Mouse (Mus musculus) cerebellum, postnatal 4 days (tissue): ENCODE measurements around the gene Dnajc10.

Experiments used
- DNase-seq, 2 experiments: peaks; one replicate each; pipeline ENCODE4 v3.0.0; 2022; ENCODE audit warnings: low spot score in 2 of 2, mixed read lengths in 1 of 2

The Dnajc10 gene

DNA sequence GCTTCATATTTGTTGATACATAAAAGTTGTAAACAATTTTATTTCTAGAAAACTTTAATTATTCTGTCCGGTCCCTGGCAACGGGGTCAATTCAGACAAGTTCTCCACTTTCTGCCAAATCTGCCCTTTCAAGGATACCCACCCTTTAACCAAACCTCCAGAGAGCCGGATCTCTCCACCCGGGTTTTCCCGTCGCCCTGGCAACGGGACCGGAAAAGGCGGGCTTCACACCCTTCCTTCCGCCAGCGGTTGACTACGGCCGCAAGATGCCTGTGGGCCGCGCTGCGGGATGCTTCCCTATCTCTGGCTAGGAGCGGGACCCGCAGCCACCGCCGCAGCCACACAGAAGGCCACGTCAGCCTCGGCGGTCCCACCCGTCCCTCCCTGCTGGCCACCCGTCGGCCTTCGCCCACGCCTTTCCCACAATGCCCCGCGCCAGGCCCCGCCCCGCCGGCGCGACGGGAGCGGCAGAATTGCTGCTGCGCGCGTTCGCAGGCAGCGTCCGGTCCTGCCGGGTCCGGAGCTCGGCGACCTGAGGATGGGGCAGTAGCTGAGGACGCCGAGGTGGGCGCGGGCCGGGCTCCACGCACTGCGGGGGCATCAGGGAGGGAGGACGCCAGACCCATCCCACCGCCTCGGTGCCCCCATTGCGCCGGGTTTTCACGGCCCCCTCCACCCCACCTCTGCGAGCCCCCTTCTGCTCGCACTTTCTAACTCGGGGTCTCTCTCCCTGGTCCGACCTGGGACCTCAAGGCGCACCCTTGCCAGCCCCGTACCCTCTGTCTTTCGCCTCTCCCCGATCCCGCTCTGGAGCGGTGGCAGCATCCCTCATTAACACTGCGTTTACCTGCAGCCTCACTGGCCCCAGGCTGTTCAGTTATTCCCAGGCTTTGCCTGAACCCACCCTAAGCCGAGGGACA lies at the start of gene Dnajc10:
Gene Dnajc10, plus strand, starts transcription at position 225 of the 920 bp plus-strand sequence.
- DNase-seq: peak; percentile 74 to 87

DNA sequence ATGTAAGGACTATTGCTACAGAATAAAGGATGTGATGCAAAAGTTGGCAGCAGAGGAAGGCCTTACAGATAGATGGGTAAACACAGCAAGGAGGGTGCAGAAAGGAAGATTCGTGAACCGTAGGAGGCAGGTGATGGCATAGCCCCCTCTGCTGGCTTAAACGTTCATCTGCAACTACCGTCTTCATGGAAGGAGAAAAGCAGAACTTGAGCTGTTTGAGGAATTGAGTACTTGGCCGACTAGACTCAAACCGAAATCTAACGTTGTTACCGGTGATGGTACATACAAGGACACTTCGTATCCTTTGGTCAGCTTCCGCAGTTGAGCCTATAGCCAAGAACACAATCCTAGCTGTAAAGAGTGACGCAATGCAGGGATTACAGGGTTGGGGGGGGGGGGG lies 48.4 kb upstream of the Dnajc10 start:
- DNase-seq: peak; percentile 40 to 64

DNA sequence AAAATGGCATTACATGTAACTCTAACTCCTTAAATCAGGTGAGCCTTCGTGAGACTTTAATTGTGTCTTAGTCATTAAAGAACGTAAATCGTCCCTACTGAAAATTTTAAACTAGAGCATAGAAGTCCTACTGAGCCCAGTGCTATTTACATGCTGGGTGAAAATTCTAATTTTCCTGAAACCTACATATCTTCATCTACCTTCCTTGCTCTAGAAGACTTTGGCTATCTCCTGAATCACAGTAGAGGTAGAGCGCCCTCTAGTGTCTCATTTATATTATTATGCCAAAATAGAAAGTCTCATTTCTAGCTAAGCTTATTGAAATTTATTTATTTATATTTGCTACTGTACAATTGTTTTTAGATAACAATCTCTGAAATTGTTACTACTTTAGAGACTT lies 47.2 kb upstream of the Dnajc10 start:
- no peak for DNase-seq

DNA sequence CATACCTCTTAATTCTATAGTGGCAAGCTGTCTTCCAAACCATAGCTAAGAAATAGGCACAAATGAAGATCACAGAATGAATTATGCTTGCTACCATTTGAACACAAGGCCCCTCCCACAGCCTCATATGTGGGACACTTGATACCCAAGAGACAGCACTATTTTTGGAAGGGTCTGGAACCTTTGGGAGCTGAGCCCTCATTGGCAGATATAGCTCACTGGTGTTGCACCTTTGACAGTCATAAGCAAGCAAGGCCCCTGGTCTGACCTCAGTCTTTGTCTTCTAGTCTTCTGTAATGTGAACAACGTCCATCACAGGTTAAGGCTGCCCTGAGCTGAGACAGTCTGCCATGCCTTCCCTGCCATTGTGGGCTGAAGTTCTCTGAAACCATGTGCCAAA lies 43.8 kb upstream of the Dnajc10 start:
- DNase-seq: no peak

DNA sequence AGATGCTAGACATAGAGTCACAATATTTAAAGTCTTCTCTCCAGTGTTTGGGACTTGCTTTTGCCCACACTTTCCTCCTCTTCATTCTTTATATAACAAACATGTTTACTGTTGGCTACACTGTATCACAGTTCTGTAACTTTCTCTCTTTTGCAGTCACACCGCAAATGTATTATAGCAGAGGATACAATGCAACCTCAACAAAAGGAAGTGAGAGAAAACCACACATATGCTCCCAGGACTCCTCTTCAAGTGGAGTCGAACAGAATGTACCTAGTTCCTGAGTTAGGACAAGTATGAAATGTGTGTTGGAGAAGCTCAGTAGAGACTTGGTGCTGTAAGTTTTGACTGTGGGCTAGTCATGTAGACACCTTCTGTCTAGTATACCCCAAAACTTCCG lies 42.2 kb upstream of the Dnajc10 start:
- DNase-seq: no peak

DNA sequence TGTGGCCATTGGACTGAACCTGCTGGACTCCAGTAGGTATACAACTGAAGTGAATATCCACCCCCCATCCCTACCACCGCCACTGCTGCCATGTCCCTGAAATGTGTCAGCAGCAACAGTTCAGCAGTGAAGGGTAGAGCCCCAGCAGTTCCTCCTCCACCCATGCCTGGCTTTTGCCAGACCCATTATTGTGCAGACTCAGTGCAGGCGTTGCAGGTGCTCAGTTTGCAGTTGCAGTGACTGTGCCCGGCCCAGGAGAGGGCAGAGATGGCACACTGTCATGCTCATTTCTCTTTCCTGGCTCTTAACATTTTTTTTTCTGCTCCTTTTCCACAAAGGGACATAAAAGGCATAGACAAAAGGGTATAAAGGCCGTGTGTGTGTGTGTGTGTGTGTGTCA lies 41.5 kb upstream of the Dnajc10 start:
- no peak for DNase-seq

DNA sequence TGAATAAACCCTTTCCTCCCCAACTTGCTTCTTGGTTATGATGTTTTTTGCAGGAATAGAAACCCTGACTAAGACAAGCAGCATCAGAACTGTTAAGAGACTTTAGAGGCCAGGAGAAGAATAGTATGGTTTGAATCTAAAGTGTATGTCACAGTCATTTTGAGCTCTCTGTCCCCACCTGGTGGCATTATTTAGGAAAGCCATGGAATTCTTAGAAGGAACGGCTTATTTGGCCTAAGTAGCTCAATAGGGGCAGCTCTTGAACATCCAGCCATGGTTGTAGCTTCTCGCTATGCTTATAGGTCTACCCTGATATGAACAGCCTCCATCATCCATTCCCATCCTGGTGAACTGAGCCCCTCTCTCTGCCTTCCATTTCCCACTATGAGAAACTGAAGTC lies 40.1 kb upstream of the Dnajc10 start:
- peak in 1 of 2 experiments; percentile 18 for DNase-seq

DNA sequence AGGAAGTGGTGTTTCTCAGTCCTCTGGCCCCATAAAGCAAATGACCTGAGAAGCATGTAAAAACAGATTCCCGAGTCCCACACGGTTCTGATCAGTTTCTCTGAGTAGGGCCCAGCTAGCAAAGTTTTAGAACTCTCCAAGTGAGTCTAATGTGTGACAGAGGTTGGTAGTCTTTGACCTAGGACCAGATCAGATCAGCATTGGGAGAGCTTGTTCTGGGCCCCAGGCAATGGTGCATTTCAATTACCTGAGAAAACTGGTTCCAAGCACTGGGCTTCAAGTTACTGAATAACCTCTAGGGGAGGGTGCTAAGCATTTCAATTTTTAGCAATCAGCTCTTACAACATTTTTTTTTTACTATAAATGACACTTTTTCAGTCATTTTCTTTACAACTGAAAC lies 33.1 kb upstream of the Dnajc10 start:
- DNase-seq: no peak

DNA sequence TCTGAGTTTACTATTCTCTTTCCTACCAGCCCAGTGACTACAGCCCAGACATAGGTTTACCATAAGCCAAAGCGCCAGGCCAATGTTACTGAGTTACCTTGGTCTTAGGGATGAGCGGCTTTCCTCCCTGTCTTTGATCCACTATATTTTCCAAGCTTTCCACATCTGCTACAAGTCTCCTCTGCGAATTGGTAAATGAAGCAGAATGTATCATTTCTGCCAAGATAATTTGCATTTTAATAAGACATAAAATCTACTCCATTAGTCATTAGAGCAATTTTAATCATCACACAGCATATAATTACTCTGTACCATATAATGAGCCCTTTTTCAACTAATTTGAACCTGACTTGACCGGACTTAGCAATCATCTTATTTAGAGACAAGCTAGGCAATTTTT lies 28.9 kb upstream of the Dnajc10 start:
- no peak for DNase-seq

DNA sequence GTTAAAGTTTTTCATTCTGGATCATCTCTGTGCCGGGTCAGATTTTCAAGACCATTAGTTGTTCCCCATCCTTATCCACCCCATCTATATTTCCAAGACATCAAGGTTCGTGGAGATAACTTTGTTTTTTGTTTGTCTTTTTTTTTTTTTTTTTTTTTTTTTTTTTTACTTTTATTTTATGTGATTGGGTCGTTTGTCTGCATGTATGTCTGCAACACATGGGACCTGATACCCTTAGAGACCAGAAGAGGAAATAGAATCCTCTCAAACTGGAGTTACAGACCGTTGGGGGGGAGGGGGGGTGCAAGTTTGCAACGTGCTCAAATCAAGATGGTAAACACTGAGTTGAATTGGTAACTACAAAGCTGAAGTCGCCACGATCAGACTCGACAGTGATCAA lies 23.1 kb upstream of the Dnajc10 start, which contains the start of gene Prdx6b:
Gene Prdx6b, plus strand, starts transcription at position 301 of the 400 bp plus-strand sequence.
- DNase-seq: no peak

DNA sequence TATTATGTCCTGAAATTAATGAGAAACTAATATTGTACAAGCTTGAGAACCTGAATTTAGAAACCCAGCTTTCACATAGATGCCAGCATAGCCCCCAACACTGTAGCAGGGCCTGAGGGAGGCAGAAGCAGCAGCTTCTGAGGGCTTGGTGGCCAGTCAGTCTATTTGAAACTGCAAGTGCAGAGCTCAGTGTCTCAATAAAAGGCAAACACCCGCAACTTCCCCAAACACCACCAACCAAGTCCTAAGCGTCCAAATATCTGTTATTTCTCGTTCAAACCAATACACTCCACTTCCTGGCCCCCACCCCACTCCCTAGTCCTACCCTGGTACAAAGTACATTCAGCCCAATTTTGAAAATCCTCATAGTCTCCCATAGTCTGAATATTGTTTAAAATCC lies 16.9 kb upstream of the Dnajc10 start:
- no peak for DNase-seq

DNA sequence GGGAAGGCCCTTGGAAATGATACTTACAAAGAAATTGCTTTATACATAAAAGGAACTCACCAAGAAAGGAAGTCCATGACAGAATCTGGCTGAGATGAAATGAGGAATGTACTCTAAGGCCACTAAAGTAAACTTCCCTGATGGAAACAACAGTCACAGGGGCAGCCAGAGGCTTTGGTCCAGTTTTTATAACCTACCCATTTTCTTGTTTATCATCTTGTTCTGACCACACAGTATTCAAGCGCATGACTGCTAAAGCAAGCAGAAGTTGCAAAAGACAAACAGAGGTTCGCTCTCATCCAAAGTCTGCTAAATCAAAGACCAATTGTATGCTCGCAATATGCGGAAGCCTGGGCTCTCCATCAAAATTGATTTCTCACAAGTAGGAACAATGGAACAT lies 14.5 kb upstream of the Dnajc10 start:
- no peak for DNase-seq

DNA sequence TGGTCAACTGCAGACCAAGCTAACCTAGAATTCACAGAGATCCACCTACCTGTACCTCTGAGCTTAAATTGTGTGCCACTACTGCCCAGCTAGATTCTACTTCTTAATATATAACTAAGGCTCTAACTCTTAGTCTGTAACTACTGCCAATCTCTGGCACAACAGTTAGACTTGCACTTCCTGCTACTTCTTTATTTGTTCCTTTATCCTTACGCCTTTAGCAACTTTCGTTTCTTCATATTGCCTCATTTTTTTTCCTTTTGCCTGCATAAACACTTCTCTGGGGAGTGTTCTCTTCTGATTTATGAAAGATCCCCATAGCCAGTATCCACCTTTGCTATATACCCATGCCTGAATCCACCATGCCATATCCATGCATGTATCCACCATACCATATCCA lies 11.3 kb upstream of the Dnajc10 start:
- DNase-seq: no peak

DNA sequence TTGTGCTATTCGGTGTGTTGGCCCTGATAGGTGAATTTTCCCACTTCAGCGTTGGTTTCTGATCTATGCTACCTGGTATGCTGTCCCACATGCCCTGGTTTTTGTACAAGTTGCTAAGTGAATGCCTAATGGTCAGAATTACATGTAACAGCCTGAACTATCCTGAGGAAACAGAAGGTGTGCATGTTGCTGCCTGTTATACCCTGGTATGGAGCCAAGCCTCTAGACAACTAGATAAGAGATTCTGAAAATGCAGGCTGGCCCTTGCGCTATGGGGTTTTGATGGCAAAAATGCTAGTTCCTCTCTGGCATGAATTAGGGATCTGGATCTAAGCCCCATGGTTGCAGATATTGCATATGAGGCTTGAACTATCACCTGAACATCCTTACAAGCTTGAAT lies 7.6 kb upstream of the Dnajc10 start:
- no peak for DNase-seq

DNA sequence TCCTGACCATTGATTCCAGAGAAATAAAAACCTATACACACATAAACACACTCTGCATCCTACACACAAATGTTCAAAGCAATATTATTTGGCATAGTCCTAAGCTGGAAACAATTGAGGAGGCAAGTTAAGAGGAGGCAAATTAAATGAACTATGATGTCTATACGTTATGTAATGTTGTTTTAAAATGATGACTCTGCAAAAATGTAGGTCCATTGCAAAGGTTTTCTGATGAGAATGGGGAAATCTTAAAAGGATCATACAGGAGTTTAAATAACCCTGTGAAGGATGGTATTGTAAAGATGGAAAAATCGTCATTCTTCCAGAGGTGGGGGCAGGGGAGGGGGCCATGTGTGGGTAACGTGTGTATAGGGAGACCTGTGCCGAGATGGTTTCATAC lies 5.5 kb upstream of the Dnajc10 start:
- no peak for DNase-seq

DNA sequence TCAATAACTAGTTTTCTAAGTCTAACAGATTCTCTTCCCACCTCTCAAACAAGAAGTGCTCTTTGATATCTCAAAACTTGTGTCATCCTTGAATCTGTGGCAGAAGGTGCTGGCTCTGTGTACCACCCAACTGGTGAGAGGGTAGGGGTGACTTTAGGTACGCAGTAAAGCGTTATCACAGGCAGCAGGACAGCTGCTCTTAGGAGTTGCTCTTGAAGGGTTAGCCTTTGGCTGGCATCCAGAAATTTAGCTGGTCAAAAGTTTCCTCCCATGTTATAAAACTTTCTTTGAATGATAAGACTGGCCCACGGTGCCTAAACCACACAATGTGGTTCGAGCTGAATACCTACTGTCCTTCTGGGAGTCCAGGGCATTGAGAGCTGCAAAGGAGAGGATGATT lies 4.5 kb upstream of the Dnajc10 start:
- no peak for DNase-seq

DNA sequence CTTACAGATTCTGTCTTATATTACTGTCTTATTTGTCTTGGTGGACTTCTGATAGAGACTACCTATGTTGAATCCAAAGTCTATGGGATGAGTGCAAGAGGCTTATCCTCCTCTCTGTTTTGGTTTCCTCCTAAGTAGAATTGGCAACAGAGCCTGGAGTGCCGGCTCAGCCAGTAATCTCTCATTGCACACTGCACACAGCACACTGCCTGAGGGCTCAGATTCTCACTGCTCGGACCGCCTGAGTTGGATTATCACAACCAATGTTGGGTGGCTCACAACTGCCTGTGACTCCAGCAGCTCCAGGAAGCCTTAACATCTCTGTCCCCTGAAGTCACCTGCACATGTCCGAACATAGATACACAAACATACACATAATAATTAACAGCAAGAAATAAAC lies 3.9 kb upstream of the Dnajc10 start:
- no peak for DNase-seq

DNA sequence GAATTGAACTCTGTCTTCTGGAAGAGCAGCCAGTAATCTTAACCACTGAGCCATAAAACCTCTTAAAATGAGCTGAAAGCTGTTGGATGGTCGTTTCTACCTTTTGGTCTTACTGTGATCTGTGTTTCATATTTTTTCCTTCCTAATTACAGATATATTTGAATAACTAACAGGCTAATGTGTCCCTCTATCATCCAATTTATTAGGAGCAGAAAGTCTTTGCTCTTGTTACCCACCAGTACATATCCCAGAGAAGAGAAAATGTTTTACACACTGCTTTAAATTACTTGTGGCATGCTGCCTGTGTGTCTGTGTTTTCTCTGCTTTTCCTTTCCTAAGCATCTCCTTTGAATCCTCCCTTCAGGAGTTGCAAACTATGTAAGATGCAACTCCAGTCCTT lies 1.1 kb upstream of the Dnajc10 start:
- no peak for DNase-seq

DNA sequence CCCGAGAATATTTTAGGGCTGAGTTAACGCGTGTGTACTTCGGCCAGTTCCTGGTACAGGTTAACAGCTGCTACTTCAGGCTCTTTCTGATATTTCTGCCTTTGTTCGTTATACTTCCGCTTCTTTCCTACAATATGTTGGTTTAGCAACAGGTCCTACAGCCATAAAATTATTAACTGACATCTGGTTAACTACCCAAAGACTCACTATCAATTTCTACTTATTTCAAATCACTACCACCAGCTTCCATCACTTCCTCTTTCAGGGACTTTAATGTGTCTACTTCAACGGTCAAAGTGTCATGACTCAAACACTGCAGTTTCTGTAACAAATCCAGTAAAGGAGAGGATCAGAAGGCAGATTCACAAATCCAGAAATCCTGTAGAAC lies 418 bp upstream of the Dnajc10 start:
- DNase-seq: no peak

DNA sequence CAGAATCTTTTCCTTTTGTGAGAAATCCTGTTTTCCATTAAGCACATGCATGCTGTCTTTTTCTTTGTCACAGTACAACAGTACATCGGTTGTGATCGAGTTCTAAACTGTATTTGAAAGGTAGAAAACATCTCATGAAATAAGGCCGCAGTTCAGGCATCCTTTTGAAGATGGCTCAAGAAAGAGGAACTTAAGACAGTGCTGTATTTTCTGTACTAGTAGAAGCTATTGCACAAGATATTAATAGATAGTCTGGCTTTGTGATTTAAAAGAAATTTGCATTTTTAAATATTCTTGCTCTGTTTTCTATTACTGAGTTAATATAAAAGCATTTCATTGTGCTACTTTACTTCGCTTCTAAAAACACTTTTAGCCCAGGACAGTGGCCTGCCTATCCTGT lies 7.6 kb downstream of the Dnajc10 start:
- DNase-seq: no peak

DNA sequence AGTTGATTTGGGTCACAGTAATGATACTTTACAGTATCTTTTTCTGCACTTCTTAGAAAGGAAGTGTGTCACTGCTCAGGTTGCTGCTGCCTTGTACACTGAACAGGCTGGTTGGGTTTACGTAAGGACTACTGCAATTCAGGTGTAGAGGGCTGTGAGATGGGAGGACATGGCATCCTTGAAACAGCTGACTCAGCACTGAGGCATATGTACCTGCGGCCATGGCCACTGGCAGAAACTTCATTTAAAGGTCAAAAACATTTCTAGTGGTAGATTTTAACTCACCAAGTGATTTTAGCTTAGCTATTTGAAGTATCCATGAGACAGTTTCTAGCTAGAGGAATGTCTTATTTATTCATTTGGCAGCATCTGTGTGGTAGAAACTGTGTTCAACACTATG lies 10.5 kb downstream of the Dnajc10 start:
- no peak for DNase-seq

DNA sequence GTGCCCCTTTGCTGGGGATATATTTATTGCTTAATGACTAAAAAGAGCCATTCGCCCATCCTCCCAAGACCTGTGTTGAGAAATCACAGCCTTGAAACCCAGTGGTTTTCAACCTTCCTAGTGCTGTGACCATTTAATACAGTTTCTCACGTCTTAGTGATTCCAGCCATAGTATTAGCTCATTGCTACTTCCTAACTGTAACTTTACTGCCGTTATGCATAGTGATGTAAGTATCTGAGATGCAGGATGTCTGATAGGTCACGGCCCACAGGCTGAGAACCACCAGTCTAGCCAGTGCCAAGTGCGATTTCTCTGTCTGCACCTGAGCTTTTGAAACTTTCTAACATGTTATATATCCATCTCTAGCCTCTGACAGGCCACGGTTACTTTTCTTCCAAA lies 12.0 kb downstream of the Dnajc10 start:
- DNase-seq: no peak

DNA sequence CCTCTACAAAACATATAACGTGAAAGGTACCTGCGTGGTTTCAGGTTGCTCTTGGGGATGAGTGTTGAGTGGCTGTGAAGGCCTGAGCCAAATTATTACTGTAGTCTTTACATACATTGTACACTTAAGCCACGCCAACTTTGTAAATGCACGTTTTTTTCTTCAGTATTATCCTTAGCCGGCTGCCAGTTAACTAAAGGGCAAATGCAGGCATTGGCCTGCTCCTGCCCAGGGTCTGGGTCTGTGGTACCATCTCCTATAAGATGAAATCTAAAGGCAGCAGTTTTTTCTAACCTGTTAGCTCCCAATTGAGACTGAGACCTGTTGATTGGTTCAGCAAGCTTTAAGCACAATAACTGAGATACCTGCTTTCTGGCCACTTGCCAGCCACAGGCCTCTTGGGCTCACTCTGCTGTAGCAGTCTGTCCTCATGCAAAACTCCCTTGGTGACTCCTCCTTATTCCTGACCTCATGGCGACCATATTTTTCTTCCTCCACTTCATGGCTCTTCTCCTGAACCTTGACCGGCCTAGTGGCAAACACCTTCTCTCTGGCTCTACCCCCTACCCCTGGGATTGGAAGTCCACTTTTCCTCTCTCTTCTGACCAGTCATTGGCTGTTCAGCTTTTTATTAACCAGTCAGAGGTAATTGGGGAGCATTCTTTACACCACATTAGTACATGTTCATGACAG lies 13.8 kb downstream of the Dnajc10 start:
- no peak for DNase-seq
